Mouse (Mus musculus) CD4-positive, CD25-positive, alpha-beta regulatory T cell, adult 4 months (primary cell): ENCODE results near the gene Ifitm1. TPM values are rescaled to one million over a fixed set of nuclear protein-coding genes. Genes with fewer than 3 reads are reported as not detected.
A peak's percentile ranks its signal among the peaks of the same experiment; 100 is the strongest.

Source experiments
- ATAC-seq: one replicate; pipeline ENCODE4 v1.8.0; 2017
- polyA plus RNA-seq, 2 experiments: library from polyadenylated mRNA; unstranded; fragments of 100-300 nt; shearing (Covaris generic); gene quantifications; one replicate each; pipeline ENCODE4 v1.2.1; 2017

The Ifitm1 gene
- polyA plus RNA-seq, 2 experiments from 2014 or later = not detected

DNA sequence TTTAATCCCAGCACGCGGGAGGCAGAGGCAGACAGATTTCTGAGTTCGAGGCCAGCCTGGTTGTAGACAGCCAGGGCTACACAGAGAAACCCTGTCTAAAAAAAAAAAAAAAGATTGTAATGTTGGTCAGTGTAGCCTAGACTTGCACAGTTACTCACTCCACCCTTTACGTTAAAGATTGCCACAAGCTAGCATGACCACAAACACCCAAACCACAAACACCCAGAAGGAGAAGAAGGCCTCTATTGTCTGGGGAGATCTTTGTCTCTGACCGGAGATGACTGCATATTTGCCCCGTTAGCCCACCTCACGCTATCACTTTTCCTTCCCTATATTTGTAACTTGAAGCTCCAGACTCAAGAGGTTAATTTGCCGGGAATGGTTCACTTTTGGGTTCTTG lies 14.7 kb downstream of the Ifitm1 start:
- ATAC-seq = no peak

DNA sequence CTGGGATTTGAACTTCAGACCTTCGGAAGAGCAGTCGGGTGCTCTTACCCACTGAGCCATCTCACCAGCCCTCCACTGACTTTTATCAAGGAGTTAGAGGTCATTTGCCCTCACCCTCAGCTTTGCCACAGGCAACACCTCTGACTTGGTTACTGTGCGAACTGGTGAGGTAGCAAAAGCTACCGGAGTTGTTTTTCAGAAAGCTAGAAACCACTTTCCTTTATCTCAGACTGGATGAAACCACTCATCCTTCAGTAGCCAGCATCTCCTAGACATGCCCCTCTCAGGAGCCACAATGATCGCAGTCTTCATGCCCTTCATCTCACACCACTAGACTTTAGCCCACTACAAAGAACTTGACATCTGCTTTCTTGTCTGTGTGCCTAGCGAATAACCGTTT lies 15.9 kb downstream of the Ifitm1 start:
- ATAC-seq = no peak

DNA sequence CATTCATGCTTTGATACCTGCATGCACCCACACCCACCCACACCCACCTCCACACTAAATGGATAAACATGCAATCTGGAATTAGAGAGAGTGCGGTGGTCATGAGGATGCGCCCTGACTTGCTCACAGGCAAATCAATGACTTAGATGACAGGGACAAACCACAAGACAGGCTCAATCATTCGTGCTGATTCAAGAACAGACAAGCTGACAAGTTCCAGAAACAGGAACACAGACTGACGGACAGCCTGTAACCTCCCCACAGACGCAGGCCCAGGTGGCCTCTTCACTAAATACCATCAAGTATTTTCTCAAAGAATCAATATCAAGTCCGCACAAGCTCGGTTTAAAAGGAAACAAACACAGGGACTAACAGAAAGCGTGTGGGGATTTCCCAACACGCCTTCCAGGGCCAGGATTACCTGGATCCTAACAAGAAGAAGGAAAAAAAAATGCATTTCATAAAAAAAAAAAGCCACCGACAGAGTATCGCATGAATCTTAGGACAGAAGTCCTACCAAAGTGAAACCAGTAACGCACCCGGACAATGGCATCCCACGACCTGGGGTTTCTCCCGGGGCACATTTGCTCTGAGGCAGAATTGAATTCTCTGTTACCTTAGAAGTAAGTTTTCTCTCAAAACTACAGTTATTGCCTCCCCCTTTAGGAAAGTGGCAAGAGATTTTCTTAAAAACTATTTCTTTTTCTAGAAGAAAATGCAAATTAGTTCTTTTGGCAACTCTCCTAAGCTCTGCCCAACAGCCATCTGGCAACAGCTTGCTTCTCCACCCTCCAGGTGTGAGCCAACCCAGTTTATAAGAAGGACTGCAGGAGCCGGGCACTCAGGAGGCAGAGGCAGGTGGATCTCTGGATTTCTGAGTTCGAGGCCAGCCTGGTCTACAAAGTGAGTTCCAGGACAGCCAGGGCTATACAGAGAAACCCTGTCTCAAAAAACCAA lies 20.4 kb downstream of the Ifitm1 start:
- ATAC-seq = no peak

DNA sequence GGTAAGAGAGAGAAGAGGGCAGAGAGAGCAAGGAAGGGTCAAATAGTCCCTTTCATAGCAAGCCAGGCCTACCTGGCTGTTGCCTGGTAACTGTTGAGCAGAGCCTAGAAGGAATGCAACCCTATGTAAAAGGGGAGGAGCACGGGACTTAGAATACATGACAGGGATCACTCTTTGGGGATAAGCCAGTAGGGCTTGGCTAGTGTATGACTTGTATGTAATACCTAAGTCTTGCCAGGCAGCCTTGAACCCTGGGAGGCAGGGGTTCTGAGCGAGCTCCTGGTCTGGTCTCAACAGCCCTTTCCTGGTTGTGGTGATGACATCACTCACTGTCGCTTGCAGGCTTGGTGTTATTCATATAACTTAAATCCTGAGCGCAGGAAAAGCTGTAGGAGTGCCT lies 22.0 kb downstream of the Ifitm1 start:
- ATAC-seq = no peak

DNA sequence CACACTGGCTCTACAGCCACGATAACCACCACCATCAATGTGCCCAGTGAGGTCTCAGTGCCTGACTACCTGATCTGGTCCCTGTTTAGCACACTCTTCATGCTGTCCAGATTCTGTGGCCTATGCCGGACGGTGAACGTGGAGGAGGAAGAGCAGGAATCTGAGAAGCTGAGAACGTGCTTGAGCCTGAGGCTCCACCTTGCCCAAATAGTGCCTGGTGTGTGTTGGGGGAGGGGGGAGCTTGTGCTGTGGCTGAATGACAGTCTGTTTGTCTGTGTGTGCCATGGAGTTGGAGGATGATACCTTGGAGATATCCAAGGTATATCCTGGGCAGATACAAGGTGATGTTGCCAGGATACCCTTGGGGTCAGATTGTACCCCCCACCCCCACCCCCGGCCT lies 23.2 kb downstream of the Ifitm1 start:
- ATAC-seq = no peak

DNA sequence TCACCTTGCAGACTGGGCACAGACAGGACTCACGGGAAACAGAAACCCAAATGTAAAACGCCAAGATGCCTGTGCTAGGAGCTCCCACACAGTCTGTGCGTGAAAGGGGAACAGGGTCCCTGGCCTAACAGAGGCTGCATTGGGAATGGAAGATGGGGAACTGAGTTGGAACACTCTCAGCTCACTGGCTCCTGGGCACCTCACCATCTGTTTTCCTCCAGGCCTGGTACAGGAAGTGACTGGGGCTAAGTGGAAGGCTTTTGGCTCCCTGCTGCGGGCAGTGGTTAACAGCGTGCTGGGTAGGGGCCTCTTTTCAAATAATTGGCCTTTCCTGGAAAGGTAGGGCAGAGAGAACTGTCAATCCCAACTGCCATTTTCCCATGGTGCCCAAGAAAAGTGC lies 23.6 kb downstream of the Ifitm1 start:
- no peak for ATAC-seq

DNA sequence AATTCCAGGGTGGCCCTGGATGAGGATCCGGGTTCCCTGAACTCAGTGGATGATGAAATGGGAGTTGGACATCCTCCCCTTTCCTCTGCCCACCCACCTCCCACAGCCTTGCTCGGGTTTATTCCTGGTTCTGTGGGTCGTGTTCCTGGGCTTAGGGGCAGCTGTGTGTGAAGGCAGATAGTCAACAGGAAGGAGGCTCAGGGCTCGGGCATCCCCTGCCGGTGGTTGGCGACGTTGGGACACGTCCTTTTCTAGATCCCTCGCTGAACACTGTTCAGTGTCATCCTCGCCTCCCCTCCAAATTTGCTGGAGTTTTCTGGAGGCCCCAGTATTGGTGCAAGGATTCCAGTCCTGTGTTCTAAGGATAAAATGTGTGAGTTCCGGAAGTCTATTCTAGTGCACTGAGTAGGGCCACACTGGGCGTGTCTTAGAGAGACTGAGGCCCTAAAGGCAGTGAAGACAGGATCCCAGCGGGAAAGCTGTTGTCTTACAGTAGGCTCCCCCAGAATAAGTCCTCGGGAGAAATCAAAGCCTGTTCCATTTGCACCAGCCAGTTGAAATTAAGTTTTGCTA lies 24.2 kb downstream of the Ifitm1 start:
- peak; percentile 39 for ATAC-seq

DNA sequence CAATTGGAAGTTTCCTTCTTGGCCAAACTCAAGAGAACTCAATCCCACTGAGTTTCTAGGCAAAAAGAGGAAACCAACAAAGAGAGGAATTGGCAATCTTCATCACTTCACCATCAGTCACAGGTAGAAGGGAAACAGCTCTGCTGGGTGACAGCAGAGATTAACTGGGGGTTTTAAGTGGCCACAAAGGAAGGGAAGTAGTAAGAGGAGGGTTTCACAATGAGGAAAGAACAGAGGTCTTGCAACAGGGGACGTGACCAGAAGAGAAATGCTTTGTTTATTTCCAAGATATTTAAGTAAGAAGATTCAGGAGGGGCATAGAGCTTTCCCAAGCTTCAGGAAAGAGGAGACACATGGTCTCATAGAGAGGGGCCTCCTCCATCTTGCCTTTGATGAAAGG lies 30.8 kb downstream of the Ifitm1 start:
- no peak for ATAC-seq

DNA sequence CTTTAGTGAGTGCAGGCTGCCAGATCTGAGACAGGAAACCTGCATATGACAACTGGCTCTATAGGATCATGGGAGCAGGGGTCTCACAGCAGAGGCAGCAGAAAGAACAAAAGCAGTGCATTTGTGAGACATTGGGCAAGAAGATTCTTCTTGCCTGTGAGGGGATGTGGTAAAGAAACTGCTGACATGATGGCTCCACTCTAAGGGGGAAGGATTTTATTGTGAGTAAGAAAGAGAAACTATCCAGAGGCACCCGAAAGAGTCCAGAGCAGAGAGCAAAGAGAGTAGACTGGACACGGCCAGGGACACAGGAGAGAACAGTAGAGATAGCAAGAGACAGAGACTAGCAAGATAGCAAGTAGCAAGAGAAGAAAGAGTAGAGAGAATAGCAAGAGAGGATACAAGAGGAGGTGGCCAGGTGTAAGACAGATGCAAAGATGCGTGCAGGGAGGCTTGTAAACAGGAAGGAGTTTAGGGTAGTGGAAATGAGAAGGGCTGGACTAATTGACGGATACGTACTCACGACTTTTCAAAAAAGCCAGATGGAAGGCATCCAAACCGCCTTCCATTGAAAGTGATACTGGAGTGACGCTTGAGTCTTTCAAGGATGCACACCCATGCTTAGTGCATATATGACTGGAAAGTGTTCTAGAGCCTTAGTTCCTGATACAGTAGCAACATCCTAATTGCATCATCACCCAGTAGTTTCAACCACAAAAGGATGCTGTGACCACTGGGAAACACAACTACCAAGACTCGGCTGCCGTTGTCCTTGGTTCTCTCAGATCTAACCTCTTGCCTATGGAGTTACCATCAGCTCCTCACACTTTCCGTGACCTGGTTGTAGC lies 32.1 kb downstream of the Ifitm1 start:
- peak; percentile 81 for ATAC-seq

DNA sequence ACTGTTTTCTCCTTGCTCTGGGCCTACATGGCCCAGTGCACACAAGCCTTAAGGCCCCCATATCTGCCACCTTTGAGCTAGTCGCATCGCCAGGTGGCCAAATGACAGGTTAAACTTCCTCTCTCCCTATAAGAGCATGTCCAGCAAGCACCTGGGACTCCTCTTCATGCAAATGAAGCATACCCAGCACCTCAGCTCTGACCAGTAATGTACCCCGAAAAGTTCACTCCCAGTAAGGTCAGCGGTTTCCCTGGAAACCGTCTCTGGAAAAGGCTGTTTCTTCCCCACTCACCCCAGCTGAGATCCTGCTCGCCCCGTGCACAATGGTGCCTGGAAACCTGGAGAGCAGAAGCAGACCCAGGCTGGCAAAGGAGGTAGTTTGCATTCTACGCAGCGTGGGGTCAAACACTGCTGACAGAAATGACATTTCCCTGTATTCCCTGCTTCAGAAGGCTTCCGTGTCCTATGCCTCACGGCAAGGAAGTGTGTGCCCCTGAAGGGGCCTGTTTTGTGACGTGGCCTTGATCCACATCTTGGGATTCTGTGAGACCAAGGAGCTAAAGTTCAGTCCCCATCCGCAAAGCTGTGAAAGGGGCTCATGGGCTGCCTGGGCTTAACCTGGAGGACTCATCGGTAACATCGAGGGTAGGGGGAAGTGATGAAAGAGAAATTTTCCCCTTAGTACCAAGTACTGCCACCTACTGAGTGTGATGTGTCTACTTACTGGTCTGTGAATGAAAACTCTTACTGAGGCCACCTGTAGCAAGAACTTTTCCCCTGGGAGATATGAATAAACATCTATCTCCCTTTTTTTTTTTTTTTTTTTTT lies 34.1 kb downstream of the Ifitm1 start:
- no peak for ATAC-seq

DNA sequence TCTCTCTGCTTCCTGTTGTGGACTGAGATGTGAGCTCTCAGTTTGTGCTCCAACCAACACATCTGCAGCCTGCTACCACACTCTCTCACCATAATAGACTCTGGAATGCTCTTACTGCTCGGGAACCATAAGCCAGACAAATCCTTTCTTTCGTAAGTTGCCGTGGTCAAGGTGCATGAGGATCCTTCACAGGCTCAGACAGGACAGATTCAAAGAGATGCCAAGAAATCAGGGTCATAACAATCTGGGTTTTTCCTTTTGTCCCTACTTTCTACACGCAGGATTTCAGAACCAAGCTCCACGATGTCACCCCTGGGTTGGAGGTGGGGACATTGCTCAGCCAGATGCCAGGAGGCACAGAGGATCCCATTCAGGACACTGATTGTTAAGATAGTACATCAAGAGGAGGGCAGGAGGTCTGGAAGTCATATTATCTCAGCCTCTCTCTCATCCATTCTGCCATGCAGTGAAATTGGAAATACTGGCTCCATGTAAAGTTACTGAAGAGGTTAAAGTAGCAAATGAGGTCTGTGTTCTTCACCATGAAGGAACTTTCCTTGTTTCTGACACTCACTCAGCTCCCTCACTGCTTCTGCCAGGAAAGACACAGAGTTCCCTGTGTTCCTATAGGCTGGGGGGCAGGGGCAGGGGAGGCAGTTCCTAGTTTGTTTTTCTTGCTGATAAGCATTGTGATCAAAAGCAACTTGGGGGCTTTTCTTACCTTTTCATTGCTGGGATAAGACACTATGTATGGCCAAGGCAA lies 36.4 kb downstream of the Ifitm1 start:
- ATAC-seq = no peak

DNA sequence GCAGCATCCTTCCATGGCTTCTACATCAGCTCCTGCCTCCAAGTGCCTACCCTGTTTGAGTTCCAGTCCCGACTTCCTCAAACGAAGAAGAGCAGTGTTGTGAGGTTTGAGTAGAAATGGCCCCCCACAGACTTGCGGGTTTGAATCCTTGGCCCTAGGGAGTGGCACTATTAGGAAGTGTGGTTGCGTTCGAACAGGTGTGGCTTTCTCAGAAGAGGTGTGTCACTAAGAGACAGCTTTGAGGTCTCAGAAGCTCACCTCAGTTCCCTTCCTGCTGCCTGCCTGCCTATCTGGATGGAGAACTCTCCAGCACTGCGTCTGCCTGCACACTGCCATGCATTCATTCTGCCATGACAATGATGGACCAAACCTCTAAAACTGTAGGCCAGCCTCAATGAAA lies 39.4 kb downstream of the Ifitm1 start:
- ATAC-seq = no peak

DNA sequence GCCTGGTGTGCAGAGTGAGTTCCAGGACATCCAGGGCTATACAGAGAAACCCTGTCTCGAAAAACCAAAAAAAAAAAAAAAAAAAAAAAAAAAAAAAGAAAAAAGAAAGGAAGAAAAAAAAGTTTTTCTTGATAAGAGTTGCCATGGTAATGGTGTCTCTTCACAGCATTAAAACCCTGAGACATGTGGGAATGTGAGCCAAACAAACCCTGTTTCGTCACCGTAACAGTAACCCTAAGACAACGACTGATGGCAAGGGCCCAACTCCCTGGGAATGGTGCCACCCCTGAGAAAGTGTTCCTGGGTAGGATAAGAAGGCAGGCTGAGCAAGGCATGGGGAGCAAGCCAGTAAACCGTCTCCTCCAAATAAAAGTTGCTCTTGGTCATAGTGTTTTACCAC lies 39.9 kb downstream of the Ifitm1 start:
- ATAC-seq = no peak

DNA sequence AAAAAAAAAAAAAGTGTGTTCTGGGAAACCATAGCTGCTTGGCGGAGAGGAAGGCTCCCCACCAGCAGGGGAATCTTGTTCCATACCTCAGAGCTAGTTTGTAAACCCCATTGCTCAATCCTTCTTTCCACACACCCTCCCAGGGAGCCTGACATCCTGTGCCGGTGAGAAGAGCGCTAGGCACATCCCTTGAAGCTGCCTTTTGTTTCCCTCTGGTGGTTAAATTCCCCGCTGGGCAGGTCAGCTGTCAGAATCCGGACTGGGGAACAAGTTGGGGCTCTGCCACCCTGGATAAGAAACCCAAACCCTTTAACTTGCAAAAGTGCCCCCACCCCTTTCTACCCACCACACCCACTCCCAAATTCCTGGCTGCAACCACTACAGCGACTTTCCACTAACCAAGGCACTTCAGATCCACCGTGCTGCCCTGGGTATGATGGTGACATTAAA lies 41.3 kb downstream of the Ifitm1 start:
- ATAC-seq = no peak

DNA sequence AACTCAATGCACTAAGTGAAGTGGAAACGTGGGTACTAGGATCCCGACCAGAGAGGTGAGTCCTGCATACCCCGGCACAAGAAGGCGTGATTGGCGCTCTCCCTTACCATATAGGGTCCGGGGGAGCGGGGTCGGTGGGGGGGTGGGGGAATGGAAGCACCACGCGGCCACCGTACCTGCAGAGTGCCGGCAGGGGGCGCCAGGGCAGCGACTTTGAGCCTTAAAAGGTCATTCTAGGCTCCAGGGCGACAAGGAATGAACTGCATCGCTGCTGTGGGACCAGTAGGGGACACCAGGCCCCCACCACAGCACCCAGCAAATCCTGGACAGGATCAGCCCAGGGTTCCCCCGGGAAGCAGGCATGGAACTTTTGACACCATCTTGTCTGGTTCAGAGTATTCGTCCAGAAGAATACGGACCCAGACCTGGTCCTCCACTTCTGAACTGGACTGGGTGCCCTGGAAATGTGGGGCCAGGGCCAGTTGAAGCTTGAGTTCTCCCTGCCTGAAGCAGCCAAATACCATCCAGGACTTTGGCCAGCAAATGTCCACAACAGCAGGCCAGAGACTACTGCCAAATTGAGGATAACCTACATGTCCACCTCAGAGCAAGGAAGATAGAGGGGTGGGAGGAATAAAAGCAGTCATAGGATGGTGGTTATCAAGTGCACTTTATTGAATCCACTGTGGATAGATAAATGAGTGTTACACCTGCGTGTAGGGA lies 42.1 kb downstream of the Ifitm1 start:
- peak; percentile 89 for ATAC-seq

DNA sequence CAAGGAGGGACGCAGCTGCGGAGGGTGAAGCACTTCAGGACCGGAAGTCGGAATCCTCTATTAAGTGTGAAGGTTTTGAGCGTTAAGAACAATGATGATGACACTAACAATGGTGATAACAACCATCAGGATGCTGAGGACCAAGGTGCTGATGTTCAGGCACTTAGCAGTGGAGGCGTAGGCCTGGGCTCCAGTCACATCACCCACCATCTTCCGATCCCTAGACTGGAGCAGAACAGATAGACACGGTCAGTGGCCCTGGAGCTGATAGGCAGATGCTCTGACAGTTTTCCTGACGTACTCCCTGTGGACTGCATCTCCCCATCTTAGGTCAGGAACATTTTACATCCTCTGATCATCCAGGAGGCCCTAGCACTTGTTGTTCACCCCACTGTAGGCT lies 42.6 kb downstream of the Ifitm1 start:
- peak; percentile 59 for ATAC-seq

DNA sequence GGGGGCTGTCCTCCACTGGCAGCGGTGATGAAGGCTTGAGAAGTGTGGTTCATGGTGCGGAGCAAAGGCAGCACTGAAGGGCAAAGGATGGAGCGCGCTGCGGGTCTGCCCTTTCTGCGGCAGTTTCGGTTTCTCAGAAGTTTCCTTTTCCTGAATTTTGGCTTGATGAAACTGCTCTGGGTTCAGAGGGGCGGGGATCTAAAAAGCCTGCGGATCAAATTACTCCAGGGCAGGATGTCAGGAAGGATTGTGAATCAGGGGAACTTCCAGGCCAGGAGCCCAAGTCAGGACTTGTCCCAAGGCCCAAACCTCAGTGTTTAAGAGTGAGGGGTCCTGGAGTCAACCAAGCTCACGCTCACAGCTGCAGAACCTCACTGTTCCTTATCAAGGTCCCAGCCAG lies 43.6 kb downstream of the Ifitm1 start, which contains the start of gene Ifitm3:
Gene Ifitm3, minus strand, starts transcription at position 178 of the 400 bp plus-strand sequence.
- ATAC-seq = no peak

DNA sequence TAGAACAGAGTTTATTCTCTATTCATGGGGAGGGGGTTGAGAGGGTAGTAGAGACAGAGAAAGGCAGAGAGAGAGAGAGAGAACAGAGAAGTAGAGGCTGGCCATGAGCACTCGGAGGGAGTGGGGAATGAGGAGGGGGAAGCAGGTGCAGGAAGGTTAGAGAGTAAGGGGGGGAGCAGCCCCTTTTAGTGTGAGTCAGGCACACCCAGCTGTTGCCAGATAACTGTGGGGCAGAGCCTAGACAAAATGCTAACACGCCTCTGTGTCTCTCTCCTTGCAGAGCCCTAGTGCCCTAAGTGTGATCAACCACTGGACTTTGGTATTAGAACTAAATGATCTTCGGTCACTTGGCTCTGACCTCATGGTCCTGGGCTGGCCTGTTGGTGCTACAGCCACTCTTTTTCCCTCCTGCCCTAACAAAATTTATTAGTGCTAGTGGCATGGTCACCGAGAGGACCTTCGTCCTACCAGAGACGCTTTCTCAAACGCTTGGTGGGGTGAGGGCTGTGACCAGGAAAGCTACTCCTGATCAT lies 44.3 kb downstream of the Ifitm1 start:
- no peak for ATAC-seq

DNA sequence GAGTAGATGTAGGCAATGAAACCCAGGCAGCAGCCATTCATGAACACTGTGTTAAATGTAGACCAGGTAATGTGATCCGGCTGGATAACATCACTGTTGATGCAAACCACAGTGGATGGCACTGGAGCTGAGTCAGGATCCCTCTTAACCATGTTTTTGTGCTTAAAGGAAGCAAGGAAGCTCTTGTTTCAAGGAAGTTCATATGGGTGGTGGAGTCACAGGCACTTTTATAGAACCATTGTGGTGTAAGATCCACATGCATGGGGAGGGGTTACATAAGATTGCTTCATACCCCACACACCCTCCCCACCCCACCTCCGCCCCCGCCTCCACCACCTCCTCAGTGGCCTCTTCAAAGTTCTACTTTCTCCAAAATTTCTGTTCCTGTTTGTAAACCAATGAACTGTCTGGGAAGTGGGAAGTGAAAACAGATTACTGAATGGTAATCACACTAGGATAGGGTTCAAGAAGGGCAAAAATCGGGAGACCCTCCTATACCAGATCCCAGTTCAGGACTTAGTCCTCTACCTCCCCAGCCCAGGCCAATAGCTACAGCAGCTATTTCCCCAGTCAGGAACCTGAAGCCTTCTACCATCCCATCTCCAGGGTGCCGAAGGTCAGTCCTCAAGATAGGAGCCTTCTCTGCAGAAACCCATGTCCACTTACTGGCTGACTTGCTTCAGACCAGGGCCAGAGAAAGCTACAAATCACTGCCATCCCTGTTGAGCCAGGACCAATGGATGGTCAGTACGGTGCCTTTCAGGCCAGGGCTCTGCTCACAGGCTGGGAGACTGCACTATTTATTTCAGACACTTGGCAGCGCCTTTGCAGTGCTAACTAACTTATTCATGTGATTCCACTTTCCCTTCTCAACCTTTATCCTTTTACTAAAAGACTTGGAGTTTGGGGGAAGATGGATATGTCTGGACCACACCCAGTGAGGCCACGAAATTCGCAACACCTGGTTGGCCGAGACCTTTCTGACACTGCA lies 50.0 kb downstream of the Ifitm1 start:
- ATAC-seq = no peak
